Mouse (Mus musculus): ENCODE data around the gene Olfr1395. TPM values are rescaled to one million over a fixed set of nuclear protein-coding genes. Genes with fewer than 3 reads are reported as not detected.
"Not testable (repeated sequence)": the region's sequence is repeated elsewhere in the genome, so short reads cannot be mapped to it uniquely, and the experiment has no call there.

The Olfr1395 gene
- total RNA-seq, 2 experiments from 2014 or later, result not detected

DNA sequence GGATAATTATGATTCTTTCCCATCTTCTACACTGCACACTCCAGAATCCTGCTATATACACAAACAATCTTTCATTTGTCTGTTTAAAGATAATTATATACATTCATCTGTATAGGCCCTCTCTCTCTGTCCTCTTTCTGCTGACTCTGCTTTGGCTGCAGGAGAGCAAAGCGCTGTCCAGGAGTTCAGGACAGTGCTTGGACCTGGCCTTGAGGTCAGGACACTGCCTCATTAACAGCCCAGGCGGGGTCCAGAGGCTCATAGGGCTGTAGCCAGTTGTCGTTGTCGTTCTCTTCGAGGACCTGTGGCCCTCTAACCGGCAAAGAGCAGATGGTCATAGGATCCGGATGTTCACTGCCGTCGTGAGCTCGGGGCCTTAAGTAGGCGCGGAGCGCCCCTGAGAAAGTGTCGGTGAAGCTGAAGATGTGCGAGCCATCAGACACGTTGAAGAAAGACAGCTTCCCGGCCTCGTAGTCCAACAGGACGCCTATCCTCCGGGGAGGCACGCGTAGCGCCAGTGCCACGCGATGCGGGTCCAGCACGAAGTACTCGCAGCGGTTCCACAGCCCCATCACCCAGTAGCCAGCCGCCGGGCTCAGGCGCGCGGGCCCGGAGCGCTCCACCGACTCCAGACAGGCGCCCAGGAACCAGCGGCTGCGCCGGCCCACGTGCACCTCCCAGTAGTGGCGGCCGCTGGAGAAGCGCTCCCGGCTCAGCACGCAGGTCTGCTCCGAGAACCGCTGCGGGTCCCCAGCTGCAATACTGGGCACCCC is 27.0 kb downstream of the Olfr1395 start:
- intact Hi-C loops (cut with DNase I), result no loop called here
- DNase-seq, result no peak

DNA sequence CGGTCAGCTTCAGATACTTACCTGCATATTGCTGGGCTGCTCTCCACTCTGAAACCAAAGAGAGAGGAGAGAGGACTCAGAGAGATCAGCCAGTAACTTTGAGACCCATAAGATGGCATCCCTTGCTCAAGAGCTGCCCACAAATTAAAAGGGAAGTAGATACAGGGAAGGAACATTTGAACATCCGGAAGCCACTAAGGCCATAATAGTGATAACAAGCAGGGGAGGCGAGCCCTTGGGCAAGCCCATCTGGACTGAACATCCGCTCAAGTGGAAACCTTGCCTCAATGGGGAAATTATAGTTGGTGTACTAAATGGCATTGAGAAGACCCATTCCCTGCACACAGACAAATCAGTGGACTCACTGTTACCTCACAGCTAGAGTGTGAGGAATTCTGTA is 28.5 kb downstream of the Olfr1395 start:
- intact Hi-C loops (cut with DNase I), result no loop called here
- no peak for DNase-seq

DNA sequence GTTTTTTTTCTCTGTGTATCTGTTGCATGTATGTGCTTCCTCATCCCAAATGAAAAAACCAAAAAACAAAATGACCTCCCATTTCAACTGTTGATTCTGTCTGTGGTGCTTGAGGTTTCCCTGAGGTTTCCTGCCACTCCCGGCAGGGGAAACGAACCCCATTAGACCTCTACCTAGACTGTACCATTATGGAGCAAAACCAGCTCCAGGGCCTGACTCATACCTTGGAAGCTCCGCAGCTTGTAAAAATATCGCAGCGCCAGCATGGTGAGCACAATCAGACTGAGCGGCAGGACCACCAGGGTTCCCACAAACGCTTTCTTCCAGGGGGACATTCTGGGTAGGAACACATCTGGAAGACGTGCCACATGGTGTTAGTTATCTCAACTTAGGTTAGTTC is 33.3 kb downstream of the Olfr1395 start:
- intact Hi-C loops (cut with DNase I), result no loop called here
- DNase-seq, result no peak

DNA sequence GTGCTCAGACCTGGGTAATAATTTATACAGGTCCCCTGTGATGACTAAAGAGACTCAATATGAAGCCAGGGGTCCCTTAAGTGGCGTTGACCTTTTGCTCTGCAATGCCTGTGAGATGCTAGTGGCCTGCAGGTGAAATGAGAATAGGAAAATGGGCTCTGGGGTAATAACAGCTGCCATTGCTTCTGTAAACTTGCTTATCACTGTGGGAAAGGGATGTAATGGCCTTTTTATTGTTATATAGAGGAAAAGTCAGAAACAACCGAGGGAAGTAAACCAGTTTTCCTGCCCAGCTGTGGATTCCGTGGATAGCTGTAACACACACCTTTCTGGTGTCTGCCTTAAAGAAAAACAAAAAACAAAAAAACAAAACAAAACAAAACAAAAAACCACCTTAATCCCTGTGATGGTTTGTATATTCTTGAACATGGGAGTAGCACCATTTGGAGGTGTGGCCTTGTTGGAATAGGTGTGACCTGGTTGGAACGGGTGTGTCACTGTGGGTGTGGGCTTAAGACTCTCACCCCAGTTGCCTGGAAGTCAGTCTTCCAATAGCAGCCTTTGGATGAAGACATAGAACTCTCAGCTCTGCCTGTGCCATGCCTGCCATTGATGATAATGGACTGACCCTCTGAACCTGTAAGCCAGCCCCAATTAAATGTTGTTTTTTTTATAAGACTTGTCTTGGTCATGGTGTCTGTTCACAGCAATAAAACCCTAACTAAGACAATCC is 34.1 kb downstream of the Olfr1395 start:
- intact Hi-C loops (cut with DNase I); DNase-seq: not testable (repeated sequence)

DNA sequence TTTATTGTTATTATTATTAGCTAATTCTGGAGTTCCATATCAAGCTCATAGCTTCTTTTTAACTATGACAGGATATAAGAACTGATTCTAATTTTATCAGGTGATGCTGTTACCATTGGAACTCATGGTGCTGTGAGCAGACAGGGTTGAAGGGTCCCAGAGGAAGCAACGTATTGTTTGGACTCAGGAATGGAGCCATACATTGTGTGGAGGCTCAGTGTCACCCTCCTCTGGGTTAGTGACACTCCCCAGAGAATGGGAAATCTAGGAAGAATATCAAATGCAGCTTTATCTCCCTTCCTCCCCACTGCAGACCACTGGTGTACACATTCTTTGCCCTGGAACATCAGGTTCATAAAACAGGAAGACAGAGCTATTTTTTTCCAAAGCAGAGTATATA is 41.1 kb downstream of the Olfr1395 start:
- intact Hi-C loops (cut with DNase I), result no loop called here
- no peak for DNase-seq

DNA sequence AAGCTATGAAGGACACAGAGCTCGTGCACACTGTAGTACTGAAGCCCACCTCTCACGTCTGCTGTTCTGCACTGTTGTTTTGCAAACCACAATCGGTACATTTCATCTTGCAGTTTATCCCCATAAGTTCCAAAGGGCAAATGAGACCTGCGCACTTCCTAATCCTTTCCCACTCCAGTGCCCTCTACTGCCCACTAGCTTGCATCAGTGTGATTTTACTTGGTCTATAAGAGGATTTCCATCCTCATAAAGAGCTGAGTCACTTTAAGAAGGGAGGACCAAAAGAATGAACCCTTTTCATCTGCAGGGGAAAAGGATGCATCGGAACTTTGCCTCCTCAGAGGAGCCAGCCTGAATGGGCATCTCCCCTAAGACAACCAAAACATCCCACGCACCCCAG is 44.4 kb downstream of the Olfr1395 start:
- intact Hi-C loops (cut with DNase I), result loop anchor here (2.0 kb wide), 1 partner anchor 86 kb away; no protein-coding TSS in a partner anchor

DNA sequence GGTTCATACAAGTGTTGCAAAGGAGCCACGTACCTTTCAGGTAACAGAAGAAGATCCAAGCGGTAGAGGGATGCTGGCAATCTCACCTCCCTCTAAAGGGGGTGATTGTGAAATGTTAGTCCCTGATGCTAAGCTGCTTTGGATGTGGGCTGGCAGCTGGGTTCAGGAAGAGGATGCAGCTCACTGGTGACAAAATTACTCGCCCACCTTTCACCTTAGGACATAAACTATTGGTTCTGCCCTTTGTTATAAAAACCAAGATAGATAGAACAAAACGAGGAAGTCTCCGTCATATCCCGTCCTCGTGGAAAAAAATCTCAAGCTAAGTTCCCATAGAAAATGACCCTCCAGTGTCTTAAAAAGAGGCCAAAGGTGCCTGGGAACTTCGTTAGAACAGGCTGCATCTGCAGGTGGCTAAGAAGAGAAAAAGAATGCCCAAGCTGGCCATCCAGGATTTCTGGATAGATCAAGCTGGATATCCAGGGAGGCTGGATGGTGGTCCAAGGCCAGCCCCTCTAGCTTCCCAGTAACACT is 44.9 kb downstream of the Olfr1395 start, which contains the start of gene Btnl9:
Gene Btnl9 (minus strand): TSS at position 205 of the 534 bp plus-strand sequence.
- intact Hi-C loops (cut with DNase I), result loop anchor here (2.0 kb wide), 1 partner anchor 86 kb away; no protein-coding TSS in a partner anchor
- no peak for DNase-seq

More for the DNA sequence above, 44.4 kb downstream of the Olfr1395 start:
- DNase-seq, result no peak

DNA sequence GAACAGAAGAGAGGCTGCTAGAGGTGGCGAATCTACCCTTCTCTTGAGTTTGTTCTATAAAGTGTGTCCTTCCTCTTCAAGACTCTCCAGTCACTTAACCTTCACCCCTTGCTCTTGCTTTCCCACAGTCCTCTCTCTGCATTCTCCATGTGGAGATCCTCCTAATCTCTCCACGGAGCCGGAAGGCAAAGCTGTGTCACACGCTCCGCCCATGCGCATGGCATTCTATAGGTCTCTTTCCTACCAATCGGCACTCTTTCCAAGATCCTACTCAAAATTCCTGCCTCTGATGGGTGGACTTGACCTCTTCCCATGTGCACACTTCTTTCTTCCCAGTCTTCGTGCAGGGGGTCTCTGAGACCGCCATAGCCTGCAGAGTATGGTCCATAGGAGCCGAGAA is 45.6 kb downstream of the Olfr1395 start:
- intact Hi-C loops (cut with DNase I), result loop anchor here (2.0 kb wide), 1 partner anchor 85 kb away; no protein-coding TSS in a partner anchor
- DNase-seq, result no peak

DNA sequence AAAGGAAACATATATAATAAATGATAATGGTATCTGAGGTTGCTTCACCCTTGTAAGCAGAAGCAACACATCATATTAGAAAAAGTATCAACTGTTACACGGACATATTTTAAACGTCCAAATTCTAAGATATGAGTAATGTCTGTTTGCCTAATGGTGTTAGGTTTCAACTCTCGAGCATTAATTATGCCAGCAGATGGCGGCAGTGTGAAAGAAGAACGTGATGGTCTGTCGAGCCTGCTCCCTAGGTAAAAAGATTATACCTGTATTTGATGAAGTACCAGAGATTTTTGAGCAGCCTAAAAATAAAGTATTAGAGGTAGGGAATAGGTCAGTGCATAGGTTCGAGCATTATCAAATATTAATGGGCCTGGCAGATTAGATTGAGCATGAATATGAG is 47.7 kb downstream of the Olfr1395 start:
- peak in 1 of 2 experiments; percentile 46 for DNase-seq
- intact Hi-C loops (cut with DNase I), result no loop called here

DNA sequence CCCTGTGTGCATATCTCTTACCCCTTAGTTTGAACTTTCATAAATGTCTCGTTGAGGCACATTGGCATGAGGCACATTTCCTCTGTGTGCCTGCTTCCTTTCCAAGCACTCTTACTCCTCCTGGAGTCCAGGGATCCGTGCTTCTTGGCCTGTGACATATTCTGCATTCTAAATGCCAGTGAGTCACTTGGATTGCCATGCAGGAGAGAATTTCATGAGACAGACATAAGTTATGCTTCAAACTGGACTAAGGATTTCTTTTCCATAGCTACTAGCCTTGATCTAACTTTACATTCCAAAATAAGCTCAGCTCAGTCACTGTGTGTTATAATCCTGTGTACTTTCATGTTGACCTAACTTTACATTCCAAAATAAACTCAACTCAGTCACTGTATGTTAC is 49.0 kb downstream of the Olfr1395 start:
- DNase-seq, result no peak
- intact Hi-C loops (cut with DNase I), result no loop called here

DNA sequence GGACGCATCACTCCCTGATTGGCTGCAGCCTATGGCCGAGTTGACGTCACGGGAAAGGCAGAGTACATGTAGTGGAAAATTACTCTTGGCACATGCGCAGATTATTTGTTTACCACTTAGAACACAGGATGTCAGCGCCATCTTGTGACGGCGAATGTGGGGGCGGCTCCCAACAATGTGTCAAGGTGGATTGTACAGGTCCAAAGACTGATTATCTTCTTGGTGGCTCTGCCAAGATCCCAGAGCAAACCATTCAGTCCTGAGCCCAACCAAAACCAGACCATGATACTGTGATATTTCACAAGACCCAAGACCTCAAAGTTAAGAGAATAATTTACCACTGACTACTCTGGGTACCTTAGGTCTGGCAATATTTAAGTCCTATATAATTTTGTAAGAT is 52.7 kb downstream of the Olfr1395 start:
- intact Hi-C loops (cut with DNase I); DNase-seq: not testable (repeated sequence)

DNA sequence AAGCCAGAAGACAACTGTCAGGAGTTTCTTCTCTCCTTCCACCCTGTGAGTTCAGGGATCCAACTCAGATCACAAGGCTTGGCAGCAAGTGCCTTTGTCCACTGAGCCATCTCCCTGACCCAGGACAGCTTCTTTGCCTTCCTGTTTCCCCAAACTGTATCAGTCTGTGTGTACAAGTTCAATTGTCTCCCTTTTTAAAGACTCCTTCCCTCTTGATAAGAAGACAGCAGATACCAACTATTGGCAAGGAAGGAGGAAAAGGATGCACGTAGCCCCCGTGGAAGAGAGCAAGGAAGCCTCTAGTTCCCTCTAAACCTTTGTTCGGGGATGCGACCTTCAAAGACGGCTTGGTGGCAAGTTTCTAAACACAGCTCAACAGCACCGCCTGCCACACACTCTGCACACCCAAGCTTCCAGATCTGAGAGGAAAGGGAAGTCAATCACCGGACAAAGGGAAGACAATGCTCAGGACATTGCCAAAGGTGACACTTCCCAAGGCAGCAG is 53.8 kb downstream of the Olfr1395 start:
- no peak for DNase-seq
- intact Hi-C loops (cut with DNase I), result no loop called here

Other genes starting within 250 kb of the Olfr1395 start
- under 1 TPM; 0.25 to 0.28 TPM for gene Gm5431, start 240.1 kb upstream of the Olfr1395 start, total RNA-seq (2021)
- under 1 TPM; 0.41 to 0.44 TPM for gene Psme2b, start 196.1 kb upstream of the Olfr1395 start, total RNA-seq (2021)
- not detected for gene Olfr56, start 163.4 kb upstream of the Olfr1395 start, total RNA-seq (2021)
- gene 9930111J21Rik1, start 162.9 kb upstream of the Olfr1395 start, total RNA-seq (2021), result 1 to 10 TPM; 1.2 TPM
- under 1 TPM; 0.26 to 0.27 TPM for gene Gm12185, start 150.0 kb upstream of the Olfr1395 start, total RNA-seq (2021)
- 1 to 10 TPM in 1 of 2 experiments, under 1 TPM in 1; 0.33 to 1.2 TPM for gene Tgtp1, start 148.1 kb upstream of the Olfr1395 start, total RNA-seq (2021)
- gene 9930111J21Rik2, start 91.0 kb upstream of the Olfr1395 start, total RNA-seq (2021), result 1 to 10 TPM; 1.6 to 1.7 TPM
- gene Tgtp2, start 78.1 kb upstream of the Olfr1395 start, total RNA-seq (2021), result 1 to 10 TPM in 1 of 2 experiments, under 1 TPM in 1; 0.33 to 1.1 TPM
- gene Ifi47, start 65.7 kb upstream of the Olfr1395 start, total RNA-seq (2021), result under 1 TPM; 0.59 to 0.64 TPM
- not detected for gene Olfr1396, start 27.4 kb upstream of the Olfr1395 start, total RNA-seq (2021)
- gene Olfr1394, start 12.1 kb downstream of the Olfr1395 start, total RNA-seq (2021), result not detected
- 1 to 10 TPM; 2.1 to 4.3 TPM for gene Btnl9, start 44.9 kb downstream of the Olfr1395 start, total RNA-seq (2021)
- 10 to 100 TPM; 17.2 to 20.9 TPM for gene Zfp62, start 61.0 kb downstream of the Olfr1395 start, total RNA-seq (2021)
- gene Mgat1, start 101.9 kb downstream of the Olfr1395 start, total RNA-seq (2021), result 10 to 100 TPM; 41.3 to 41.5 TPM
- not detected for gene Olfr1393, start 136.0 kb downstream of the Olfr1395 start, total RNA-seq (2021)
- not detected for gene Olfr1392, start 143.0 kb downstream of the Olfr1395 start, total RNA-seq (2021)
- gene Olfr10, start 162.5 kb downstream of the Olfr1395 start, total RNA-seq (2021), result not detected
- gene Olfr1391, start 180.5 kb downstream of the Olfr1395 start, total RNA-seq (2021), result not detected
- not detected for gene Olfr1390, start 192.9 kb downstream of the Olfr1395 start, total RNA-seq (2021)

All from gastrocnemius, postnatal 36 days (tissue).